Mouse (Mus musculus): ENCODE measurements around the gene Kdm2b.

Gene Kdm2b

DNA sequence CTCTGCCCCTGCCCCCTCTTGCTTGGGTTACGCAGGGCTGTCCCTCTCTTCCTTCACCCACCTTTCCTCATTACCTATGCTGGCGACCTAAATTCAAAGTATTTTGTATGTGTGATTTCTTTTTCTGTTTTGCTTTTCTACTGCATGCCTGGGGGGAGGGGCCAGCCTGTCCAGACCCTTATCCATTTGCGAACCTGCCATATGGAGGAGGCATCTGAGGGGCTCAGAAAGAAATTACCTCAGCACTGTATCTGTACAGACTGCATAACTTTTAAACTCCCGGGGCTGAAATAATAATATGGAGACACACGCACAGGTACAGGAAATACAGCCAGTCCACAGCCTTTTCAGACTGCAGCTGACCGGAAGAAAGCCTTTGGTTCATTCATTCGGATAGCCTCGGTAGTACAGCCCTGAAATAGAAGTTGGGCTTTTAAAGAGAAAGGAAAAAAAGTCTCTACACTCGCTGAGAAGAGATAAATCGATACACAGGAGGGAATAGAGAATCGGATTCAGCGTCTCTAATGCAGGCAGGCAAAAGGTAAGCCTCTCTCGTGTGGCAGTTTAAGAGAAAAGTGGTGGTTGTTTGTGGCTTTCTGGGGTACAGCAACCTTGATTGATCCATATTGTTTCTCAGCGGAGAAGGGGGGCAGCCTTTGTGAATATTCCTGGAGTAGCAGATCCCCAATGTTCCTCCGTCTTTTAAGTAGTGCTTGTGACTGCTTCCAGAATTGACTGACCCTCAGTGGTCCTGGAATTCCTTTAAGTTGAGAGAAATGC, at the start of gene Kdm2b:
Kdm2b (minus strand) TSS at position 273 of the 780 bp plus-strand sequence.
- DNase-seq (ENCODE audit: low read depth, low spot score): peak; percentile 67

GRCm38 (mm10) chr5:123039120-123039752, 49.6 kb upstream of the Kdm2b start:
- peak; percentile 91 for DNase-seq (ENCODE audit: low read depth, low spot score)

DNA sequence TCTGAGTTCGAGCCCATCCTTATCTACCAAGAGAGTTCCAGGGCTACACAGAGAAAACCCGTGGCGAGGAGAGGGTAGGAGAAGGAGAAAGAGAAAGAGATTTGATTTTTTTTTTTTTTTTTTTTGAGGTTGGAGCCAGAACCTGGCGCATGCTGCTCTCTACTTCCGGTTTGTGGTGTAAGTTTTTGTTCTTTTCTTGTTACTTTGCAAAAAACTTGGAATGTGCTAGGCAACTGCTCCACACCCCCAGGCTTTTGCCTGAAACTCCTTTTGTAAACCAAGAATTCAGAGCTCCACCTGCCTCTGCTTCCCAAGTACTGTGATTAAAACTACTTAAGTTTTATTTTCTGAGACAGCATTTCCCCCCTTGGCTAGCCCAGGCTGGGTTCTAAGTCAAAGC, 48.5 kb upstream of the Kdm2b start:
- DNase-seq (ENCODE audit: low read depth, low spot score): peak; percentile 36

DNA sequence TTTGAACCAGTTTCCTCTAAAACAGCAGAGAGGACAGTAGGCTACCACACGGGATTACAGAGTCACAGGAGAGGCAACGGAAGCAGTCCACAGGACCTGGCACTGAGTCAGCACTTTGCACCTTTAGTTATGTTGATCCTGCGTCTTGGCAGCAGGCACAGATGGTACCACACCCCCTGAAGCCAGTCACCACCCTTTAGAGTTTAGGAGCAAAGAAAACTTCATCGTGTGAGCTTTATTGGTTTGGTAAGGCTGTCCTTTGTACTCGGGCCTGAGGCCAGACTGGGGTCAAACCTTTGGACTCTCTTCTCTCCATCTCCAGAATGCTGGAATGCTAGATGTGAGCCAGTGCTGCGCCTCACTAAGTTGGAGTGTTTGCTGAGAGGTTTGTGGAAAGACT, 45.9 kb upstream of the Kdm2b start:
- DNase-seq (ENCODE audit: low read depth, low spot score): peak; percentile 37

- no peak for DNase-seq (ENCODE audit: low read depth, low spot score)
Measured at GRCm38 (mm10) chr5:123035089-123035488, 45.5 kb upstream of the Kdm2b start.

GRCm38 (mm10) chr5:123033646-123034160, 44.1 kb upstream of the Kdm2b start:
- no peak for DNase-seq (ENCODE audit: low read depth, low spot score)

DNA sequence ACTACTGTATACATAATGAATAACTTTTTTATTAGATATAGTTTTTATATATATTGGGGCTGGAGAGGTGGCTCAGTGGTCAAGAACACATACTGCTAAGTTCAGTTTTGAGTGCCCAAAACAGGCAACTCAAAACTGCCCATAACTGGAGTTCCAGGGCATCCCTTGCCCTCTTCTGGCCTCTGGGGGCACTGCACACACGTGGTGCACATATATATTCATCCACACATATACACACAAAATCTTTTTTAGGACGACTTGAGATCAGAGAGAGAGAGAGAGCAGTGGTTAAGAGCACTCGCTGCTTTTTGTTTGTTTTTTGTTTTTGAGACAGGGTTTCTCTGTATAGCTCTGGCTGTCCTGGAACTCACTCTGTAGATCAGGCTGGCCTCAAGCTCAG, 41.7 kb upstream of the Kdm2b start:
- DNase-seq (ENCODE audit: low read depth, low spot score): peak; percentile 37

GRCm38 (mm10) chr5:123029729-123030128, 40.1 kb upstream of the Kdm2b start:
- DNase-seq (ENCODE audit: low read depth, low spot score): no peak

DNA sequence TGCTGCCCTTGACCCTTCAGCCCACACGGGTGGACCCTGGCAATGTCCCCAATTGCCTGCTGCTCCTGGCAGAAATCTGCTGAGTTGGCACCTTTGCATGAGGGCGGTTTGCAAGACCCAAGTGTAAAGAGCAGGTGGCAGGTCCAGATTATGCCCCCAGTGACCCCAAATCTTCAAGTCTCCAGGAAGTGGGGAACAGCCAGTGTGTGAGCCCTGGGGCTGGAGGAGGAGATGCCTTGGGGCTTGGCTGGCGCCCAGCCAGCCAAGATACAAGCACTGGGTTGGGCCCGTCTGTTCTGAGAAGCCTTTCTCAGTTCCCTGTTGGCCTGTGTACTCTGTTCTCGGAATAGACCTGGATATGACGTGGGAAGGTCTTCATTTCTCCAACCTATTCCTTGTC, 37.8 kb upstream of the Kdm2b start:
- no peak for DNase-seq (ENCODE audit: low read depth, low spot score)

- no peak for DNase-seq (ENCODE audit: low read depth, low spot score)
Measured at GRCm38 (mm10) chr5:123026414-123026813, 36.8 kb upstream of the Kdm2b start.

DNA sequence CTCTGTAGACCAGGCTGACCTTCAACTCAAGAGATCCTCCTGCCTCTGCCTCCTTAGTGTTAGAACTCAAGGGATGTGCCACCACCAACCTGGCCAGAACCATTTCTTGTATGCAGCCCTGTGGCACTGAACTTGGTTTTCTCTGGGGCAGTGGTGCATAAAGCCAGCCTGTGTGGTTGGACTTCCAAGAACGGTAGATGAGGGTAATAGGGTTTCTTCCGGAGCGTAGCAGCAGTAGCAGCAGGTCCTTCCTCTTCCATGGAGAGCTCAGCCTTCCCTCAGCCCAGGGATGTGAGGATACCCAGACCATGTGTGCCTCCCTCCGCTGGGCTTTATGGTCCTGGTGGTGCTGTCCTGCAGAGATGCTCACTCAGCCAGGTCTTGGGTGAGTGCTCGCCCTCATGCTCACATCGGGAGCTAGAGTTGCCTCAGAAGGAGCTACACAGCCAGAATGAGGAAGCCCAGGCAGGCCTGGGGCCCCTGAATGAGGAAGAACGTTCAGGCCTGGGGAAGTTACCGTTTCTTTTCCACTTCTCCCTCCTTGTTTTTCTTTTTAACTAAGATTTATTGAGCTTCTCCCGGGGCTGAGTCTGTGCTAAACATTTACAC, 35.4 kb upstream of the Kdm2b start:
- DNase-seq (ENCODE audit: low read depth, low spot score): no peak

DNA sequence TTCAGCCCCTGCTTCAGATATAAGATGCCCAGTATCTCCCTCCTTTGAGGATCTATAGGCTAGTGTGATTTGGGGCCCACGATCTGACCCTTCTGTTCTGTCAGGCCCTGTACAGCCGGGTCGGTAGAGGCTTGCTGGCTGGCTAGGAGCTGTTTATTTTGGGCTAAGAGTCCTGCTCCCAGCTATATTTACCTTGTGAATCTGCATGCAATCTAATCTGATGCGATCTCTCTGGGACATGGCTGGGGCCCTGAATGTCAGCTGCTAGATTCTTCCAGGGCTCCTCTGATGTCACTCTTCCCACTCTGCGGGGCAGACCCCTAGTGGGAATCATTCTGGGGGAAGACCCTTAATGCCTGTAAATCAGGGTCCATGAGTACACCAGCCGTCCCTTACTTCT, 34.7 kb upstream of the Kdm2b start:
- DNase-seq (ENCODE audit: low read depth, low spot score): no peak

DNA sequence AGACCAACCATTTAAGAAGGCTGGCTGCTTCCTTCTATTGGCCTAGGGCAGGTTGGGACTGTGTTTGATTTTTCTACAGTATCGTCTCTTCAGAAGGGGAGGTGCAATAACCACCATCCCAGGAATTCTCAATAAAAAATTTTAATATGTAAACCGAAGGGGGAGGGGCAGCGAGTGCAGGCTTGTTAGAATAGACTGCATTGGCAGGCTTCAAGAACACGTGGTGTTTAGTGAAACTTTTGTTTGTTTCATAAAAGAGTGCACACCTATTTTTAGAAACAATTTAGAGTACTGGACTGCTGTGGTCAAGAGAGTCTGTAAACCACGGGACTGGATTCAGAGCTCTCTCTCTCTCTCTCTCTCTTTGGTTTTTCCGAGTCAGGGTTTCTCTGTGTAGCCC, 33.4 kb upstream of the Kdm2b start:
- DNase-seq (ENCODE audit: low read depth, low spot score): no peak

DNA sequence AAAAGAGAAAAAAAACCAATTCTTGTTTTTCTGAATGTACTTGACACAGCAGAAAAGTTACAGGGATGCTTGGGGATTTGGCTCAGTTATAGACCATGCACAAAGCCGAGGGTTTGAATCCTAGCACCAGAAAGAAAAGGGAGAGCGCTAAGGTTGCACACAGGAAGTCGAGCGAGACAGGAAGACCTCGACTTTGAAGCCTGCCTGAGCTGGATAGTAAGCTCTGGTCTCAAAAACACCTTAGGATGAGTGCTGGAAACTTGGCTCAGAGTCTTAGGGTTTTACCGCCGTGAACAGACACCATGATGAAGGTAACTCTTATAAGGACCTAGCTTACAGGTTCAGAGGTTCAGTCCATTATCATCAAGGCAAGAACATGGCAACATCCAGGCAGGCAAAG, 31.8 kb upstream of the Kdm2b start:
- peak; percentile 61 for DNase-seq (ENCODE audit: low read depth, low spot score)

DNA sequence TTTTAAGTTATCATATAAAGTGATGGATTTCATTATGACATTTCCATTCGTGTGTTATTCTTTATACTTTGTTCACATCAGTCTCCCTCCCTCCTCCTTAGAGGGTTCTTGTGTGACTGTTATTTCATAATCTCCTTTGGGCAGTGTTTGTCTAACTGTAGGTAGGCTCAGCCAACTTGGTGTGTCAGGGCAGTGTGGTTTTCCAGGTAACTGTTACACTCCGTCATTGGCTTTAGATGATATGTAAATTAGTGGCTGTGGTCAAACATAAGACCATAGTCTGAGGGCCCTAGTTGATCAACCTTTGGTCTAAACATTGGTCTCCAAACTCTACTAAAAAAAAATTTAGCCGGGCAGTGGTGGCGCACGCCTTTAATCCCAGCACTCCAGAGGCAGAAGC, 30.8 kb upstream of the Kdm2b start:
- DNase-seq (ENCODE audit: low read depth, low spot score): no peak

DNA sequence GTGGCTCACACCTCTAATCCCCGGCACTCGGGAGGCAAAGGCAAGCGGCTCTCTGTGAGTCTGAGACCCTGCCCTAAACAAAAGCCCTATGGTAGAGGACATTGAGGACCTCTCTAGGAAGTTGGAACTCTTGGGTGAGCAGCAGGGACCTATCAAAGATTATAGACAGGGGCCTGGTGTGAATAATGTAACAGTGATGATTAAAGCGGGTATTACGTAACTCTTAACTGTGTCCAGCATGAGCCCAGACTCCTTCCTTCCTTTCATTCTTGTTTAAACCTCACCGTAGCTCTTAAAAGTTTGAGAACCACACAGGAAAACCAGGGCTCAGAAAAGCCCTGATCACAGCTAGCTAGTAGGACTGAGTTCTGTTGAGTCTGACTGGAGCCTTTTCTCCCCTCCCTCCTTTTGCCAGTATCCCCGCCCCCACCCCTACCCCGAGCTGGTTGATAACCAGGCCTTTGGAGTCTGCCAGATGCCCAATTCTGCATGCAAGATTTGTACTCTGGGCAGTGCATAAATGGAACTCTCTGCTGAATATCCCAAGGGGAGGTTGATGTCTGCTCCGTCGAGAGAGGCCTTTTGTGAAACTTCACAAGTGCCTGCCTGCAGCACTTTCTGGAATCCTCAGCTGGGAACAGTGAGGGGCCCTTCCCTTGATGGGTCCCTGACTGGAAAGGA, 29.9 kb upstream of the Kdm2b start:
- DNase-seq (ENCODE audit: low read depth, low spot score): no peak

DNA sequence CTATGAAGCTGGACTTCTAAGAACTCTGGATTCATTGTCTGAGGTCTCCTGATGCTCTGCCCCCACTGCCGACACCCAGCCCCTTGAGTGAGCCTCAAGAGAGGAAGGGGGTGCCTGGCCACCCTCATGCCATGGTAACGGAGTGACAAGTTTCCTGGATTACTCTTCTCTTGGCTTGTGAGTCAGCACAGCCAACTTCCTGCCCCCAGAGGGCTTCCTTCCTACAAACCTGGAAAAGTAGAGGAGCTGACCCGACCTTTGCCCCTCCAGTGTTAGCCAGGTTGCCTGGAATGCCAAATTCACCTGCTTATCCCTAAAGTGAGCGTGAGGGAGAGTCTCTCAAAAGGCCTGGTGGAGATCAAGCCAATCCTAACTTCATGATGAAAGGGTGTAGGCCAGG, 27.9 kb upstream of the Kdm2b start:
- DNase-seq (ENCODE audit: low read depth, low spot score): peak; percentile 34

DNA sequence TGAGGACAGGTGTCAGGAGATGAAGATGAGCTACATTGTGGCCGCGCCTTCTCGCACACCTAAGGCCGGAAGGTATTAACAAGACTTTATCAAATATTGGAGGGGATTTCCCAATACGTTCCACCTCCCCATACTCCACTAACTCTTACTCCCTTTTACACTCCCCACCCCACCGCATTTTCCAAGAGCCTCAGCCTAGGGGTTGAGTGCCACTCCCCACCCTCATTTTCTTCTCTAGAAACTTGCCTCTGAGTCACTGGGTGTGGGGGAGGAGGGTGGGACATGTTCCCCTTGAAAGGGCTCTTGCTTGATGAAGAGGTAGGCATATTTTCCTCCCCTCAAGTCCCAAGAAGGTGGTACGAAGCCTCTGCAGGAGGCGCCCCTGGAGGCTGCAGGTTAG, 26.3 kb upstream of the Kdm2b start:
- DNase-seq (ENCODE audit: low read depth, low spot score): peak; percentile 79

GRCm38 (mm10) chr5:123014753-123015701, 25.4 kb upstream of the Kdm2b start, which contains the start of gene Orai1:
Orai1 (plus strand) TSS chr5:123015074.
- peak; percentile 99 for DNase-seq (ENCODE audit: low read depth, low spot score)

DNA sequence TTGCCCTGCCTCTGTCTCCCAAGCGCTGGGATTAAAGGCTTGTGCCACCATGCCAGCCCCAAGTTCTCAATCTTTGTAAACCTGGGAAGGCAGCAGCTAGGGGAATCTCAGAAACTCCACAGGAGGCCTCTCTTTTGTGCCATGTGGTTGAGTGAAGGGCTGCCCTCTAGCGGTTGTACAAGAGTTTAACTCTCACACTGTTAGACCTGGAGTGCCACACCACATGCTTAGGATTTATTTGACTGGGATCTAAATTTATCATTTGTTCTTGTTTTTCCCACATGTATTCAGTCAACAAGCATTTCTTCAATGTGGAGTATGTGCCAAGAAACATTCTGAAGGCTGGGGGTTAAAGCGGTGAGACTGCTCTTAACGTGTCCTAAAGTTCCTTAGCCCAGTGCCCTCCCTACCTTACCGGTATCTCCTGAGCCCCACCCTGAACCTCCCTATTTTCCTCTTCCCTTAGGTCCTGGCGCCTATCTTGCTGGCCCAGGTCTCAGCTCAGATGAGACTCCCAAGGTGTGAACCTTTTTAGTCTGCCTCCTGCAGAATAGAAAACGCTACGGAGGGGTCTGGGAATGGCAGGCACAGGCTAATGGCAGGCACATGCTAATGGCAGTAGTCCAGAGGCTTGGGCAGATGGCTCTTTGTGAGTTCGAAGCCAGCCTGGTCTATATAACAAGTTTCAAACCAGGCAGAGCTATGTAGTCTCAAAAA, 24.1 kb upstream of the Kdm2b start:
- DNase-seq (ENCODE audit: low read depth, low spot score): peak; percentile 88

Data from CD4-positive, CD25-positive, alpha-beta regulatory T cell, adult 2 months (primary cell).